Mouse (Mus musculus): ENCODE data around the gene Colca2. TPM values are rescaled to one million over a fixed set of nuclear protein-coding genes. Genes with fewer than 3 reads are reported as not detected.

Gene Colca2
- polyA plus RNA-seq, 1 experiment from 2014 or later, result 1.6 TPM

DNA sequence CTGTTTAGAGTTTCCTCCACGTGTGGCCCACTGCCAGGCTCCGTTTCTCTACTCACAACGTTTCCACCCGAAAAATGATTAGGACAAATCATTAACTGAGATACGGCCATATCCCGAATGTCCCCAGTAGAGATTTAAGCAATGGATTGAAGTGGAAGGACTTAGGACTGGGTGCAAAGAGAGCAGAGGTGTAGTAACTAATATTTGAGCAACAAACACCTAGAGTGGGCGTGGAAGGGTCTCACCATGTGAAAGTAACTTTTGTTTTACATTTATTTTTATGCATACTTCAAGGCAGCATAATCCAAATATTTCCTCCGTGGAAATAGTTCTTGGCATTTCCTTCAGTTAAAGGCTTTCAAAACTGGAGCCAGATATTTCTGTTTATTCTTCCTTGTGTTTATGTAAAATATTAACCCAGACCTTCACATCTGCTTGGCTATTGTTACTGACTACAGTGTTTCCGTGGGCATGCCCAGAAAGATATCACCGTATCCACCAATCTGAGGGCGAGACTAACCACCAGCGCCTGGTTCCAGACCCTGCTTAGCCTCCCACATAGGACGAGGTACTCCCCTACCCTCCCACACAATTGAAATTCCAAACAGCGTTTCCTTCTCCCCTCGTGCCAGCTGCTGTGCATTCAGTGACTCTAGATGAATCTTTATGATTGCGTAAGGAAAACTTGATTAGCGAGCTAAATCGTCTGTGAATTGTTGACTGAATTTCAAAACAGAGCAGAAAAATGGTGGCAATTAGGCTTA is 34.4 kb upstream of the Colca2 start:
- ATAC-seq (ENCODE audit: low FRiP score), result no peak
- DNase-seq (ENCODE audit: low spot score), result no peak
- Histone ChIP-seq H3K27me3 (ENCODE audit: control insufficient read depth, insufficient read depth, low read length) (no peaks in the 10 kb centered on the region), H3K9me3 (ENCODE audit: control insufficient read depth, low read length) (no peaks in the 10 kb centered on the region), H3K4me3 (ENCODE audit: low read depth, low read length) (no peak overlapping the region), H3K9ac (ENCODE audit: low read depth, low read length) (no peak overlapping the region), H3K4me1 (replicated peaks; ENCODE audit: control insufficient read depth, insufficient read depth, low read length) (no peaks in the 10 kb centered on the region), H3K36me3 (ENCODE audit: control insufficient read depth, insufficient read depth, low read length) (no peaks in the 10 kb centered on the region), H3K27ac (ENCODE audit: low read depth, low read length) (no peak overlapping the region), H3K4me2 (replicated peaks; ENCODE audit: low read depth, low read length) (no peak overlapping the region)
- 75% methylated on average over 18 of the region's 18 CpGs for WGBS

DNA sequence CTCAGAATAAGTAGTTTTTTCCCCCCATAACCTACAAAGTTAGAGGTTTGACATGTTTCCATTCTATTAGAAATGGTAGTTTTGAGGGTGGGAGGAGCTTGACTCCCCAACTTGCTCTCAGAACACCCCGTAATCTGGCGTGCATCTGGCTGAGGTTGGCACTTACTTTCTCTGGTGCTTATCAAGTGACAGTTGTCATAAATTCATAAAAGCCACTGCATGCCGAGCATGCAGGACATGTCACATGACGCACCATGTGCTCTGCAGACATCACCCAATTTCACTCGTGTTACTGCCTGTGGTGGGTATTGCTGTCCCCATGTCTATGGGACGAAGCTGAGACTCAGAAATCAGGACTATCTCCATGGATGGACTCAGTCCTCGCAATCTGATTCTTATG is 32.1 kb upstream of the Colca2 start:
- H3K4me3 ChIP-seq (ENCODE audit: low read depth, low read length), result no peak overlapping the region
- WGBS, result 86% methylated on average over 7 of the region's 7 CpGs
- H3K36me3 ChIP-seq (ENCODE audit: control insufficient read depth, insufficient read depth, low read length), result no peaks in the 10 kb centered on the region

DNA sequence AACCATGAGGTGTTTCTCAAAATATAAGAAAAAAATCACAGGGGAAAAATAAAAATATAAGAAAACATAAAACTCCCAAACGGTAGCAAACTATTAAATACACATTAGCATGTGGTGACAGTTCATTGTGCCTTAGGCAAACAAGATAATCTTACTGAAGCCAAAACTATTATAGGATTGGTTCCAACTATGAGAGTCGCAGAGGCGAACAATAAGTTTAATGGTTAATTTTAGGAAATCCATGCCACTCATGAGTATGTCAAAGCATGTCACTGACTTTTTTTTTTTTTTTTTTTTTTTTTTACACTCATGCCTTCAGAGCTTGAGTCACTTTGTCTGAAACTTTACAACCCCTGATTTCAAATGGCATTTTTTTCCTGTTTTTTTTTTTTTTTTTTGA is 28.0 kb upstream of the Colca2 start:
- DNase-seq (ENCODE audit: low spot score) (no peak), ATAC-seq (ENCODE audit: low FRiP score) (no peak)
- 95% methylated on average over 3 of the region's 3 CpGs for WGBS
- H3K9ac ChIP-seq (ENCODE audit: low read depth, low read length), result no peak overlapping the region
- H3K4me2 ChIP-seq (replicated peaks; ENCODE audit: low read depth, low read length), result no peak overlapping the region
- no peaks in the 10 kb centered on the region for H3K27me3 ChIP-seq (ENCODE audit: control insufficient read depth, insufficient read depth, low read length)
- no peak overlapping the region for H3K4me3 ChIP-seq (ENCODE audit: low read depth, low read length)
- no peaks in the 10 kb centered on the region for H3K4me1 ChIP-seq (replicated peaks; ENCODE audit: control insufficient read depth, insufficient read depth, low read length)
- H3K27ac ChIP-seq (ENCODE audit: low read depth, low read length), result no peak overlapping the region
- H3K36me3 ChIP-seq (ENCODE audit: control insufficient read depth, insufficient read depth, low read length), result no peaks in the 10 kb centered on the region
- no peaks in the 10 kb centered on the region for H3K9me3 ChIP-seq (ENCODE audit: control insufficient read depth, low read length)

More for the DNA sequence above, 32.1 kb upstream of the Colca2 start:
- no peak overlapping the region for H3K4me2 ChIP-seq (replicated peaks; ENCODE audit: low read depth, low read length)
- H3K4me1 ChIP-seq (replicated peaks; ENCODE audit: control insufficient read depth, insufficient read depth, low read length), result no peaks in the 10 kb centered on the region
- H3K9me3 ChIP-seq (ENCODE audit: control insufficient read depth, low read length), result no peaks in the 10 kb centered on the region
- H3K27me3 ChIP-seq (ENCODE audit: control insufficient read depth, insufficient read depth, low read length), result no peaks in the 10 kb centered on the region
- no peak overlapping the region for H3K27ac ChIP-seq (ENCODE audit: low read depth, low read length)
- no peak overlapping the region for H3K9ac ChIP-seq (ENCODE audit: low read depth, low read length)
- no peak for DNase-seq (ENCODE audit: low spot score)
- no peak for ATAC-seq (ENCODE audit: low FRiP score)

DNA sequence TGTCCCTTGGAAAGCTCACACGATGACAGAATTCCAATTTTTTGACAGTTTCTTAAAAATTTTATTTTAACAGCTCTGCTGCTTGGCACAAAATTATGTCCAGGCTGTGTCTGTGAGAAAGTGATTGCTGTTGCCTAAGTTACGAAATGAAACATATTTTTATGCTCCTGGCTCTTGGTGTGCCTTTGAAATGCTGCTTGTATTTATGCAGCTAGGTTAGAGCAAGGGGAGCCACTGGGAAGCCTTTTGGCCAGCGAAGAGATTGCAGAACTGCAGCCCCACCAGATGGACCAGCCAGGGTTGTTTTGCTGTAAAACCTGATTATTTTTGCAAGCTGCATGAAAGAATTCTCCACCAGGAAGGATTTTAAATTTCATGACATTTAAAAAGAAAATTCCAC is 26.8 kb upstream of the Colca2 start:
- Histone ChIP-seq H3K27me3 (ENCODE audit: control insufficient read depth, insufficient read depth, low read length) (no peaks in the 10 kb centered on the region), H3K4me2 (replicated peaks; ENCODE audit: low read depth, low read length) (no peak overlapping the region), H3K4me1 (replicated peaks; ENCODE audit: control insufficient read depth, insufficient read depth, low read length) (no peaks in the 10 kb centered on the region), H3K9ac (ENCODE audit: low read depth, low read length) (no peak overlapping the region), H3K9me3 (ENCODE audit: control insufficient read depth, low read length) (no peaks in the 10 kb centered on the region), H3K27ac (ENCODE audit: low read depth, low read length) (no peak overlapping the region), H3K36me3 (ENCODE audit: control insufficient read depth, insufficient read depth, low read length) (no peaks in the 10 kb centered on the region), H3K4me3 (ENCODE audit: low read depth, low read length) (no peak overlapping the region)
- 83% methylated on average over 3 of the region's 3 CpGs for WGBS
- ATAC-seq (ENCODE audit: low FRiP score), result no peak
- DNase-seq (ENCODE audit: low spot score), result no peak

DNA sequence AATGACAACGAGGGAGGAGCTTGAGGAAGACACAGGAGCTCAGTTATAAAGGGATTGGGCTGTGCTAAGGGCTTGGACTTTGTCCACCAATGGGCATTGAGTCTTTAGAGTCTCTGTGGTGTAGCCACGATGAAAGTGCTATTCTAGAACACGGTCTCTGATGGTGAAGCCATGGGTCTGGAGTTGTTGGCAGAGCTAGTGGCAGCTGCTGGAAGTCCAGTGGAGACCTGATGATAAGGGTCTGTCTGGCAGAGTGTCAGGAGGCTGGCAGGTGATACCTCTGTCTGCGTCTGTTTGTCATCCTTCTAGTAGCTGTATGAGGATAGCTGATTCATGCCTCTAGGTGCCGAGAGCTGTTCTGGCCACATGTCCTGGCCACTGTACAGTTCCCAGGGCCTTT is 25.6 kb upstream of the Colca2 start:
- 86% methylated on average over 5 of the region's 5 CpGs for whole genome bisulfite sequencing
- no peaks in the 10 kb centered on the region for H3K27me3 ChIP-seq (ENCODE audit: control insufficient read depth, insufficient read depth, low read length)
- no peak overlapping the region for H3K9ac ChIP-seq (ENCODE audit: low read depth, low read length)
- DNase-seq (ENCODE audit: low spot score) (no peak), ATAC-seq (ENCODE audit: low FRiP score) (no peak)
- H3K4me3 ChIP-seq (ENCODE audit: low read depth, low read length), result no peak overlapping the region
- H3K27ac ChIP-seq (ENCODE audit: low read depth, low read length), result no peak overlapping the region
- H3K4me2 ChIP-seq (replicated peaks; ENCODE audit: low read depth, low read length), result no peak overlapping the region
- no peaks in the 10 kb centered on the region for H3K9me3 ChIP-seq (ENCODE audit: control insufficient read depth, low read length)
- no peaks in the 10 kb centered on the region for H3K4me1 ChIP-seq (replicated peaks; ENCODE audit: control insufficient read depth, insufficient read depth, low read length)
- no peaks in the 10 kb centered on the region for H3K36me3 ChIP-seq (ENCODE audit: control insufficient read depth, insufficient read depth, low read length)

DNA sequence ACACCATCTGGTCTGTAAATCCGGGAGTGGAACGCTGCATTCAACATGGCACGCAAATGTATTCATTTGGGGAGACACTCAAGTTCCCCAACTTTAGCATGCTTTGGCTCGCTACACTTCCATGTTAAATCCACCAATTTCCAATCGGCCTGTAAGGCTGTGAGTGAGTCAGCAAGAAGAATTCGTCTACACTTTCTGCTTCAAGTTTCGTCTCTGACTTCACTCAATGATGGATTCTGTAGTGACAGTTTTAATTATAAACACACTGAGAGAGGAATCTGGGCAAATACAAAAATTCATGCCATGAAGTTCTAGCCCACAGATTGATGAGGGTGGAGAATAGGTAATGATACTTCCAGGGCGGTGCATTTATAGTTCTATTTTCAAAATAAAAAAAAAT is 15.2 kb upstream of the Colca2 start:
- Histone ChIP-seq H3K9ac (ENCODE audit: low read depth, low read length) (no peak overlapping the region), H3K36me3 (ENCODE audit: control insufficient read depth, insufficient read depth, low read length) (no peaks in the 10 kb centered on the region), H3K9me3 (ENCODE audit: control insufficient read depth, low read length) (no peaks in the 10 kb centered on the region), H3K4me3 (ENCODE audit: low read depth, low read length) (no peak overlapping the region), H3K27me3 (ENCODE audit: control insufficient read depth, insufficient read depth, low read length) (no peaks in the 10 kb centered on the region), H3K27ac (ENCODE audit: low read depth, low read length) (no peak overlapping the region), H3K4me1 (replicated peaks; ENCODE audit: control insufficient read depth, insufficient read depth, low read length) (no peaks in the 10 kb centered on the region), H3K4me2 (replicated peaks; ENCODE audit: low read depth, low read length) (no peak overlapping the region)
- DNase-seq (ENCODE audit: low spot score) (no peak), ATAC-seq (ENCODE audit: low FRiP score) (no peak)
- 78% methylated on average over 8 of the region's 8 CpGs for WGBS

DNA sequence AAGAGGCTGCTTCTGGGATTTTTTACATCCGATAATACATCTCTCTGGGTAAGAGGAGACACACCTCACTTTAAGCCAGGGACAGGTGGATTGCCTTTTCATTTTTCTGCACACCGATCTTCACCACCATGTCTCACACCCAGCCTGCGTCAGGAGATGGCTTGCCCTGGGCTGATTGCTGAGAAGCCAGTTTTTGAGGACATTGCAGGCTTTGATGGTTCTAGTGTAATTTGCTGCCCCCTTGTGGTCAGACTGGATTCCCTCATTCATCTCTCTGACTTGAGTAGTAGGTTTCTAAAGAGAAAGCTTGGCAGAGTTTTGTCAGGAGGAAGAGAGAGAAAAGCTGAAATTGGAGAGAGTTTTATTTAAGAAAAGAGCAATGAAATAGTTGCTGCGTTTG is 14.3 kb upstream of the Colca2 start:
- Histone ChIP-seq H3K9ac (ENCODE audit: low read depth, low read length) (no peak overlapping the region), H3K27me3 (ENCODE audit: control insufficient read depth, insufficient read depth, low read length) (no peaks in the 10 kb centered on the region), H3K9me3 (ENCODE audit: control insufficient read depth, low read length) (no peaks in the 10 kb centered on the region), H3K4me3 (ENCODE audit: low read depth, low read length) (no peak overlapping the region), H3K36me3 (ENCODE audit: control insufficient read depth, insufficient read depth, low read length) (no peaks in the 10 kb centered on the region), H3K4me2 (replicated peaks; ENCODE audit: low read depth, low read length) (no peak overlapping the region), H3K27ac (ENCODE audit: low read depth, low read length) (no peak overlapping the region), H3K4me1 (replicated peaks; ENCODE audit: control insufficient read depth, insufficient read depth, low read length) (no peaks in the 10 kb centered on the region)
- DNase-seq (ENCODE audit: low spot score), result peak; percentile 91
- 36% methylated on average over 4 of the region's 4 CpGs for whole genome bisulfite sequencing
- 0 out of 2 replicates have a peak, but pooled peaks have one; percentile 47 for ATAC-seq (ENCODE audit: low FRiP score)

DNA sequence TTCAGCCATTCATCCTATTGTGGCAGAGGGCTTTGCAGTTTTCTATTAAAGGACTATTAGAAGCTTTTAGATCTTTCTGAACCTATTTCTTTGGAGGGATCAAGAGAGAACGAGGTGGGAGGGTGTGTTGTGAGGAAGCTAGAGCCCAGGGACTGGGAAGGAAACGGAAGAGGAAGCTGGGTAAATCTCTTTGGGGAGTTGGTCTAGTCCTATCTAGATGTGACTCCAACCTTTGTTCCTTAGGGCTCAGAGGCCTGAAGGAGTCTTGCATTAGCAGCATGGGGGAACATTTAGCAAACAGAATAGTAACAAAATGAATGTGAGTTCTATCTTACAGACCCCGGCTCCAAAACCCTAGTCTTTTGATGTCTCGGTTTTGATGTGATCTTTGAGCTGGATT is 12.6 kb upstream of the Colca2 start:
- Histone ChIP-seq H3K9ac (ENCODE audit: low read depth, low read length) (no peak overlapping the region), H3K36me3 (ENCODE audit: control insufficient read depth, insufficient read depth, low read length) (no peaks in the 10 kb centered on the region), H3K27me3 (ENCODE audit: control insufficient read depth, insufficient read depth, low read length) (no peaks in the 10 kb centered on the region), H3K4me1 (replicated peaks; ENCODE audit: control insufficient read depth, insufficient read depth, low read length) (no peaks in the 10 kb centered on the region), H3K4me2 (replicated peaks; ENCODE audit: low read depth, low read length) (no peak overlapping the region), H3K9me3 (ENCODE audit: control insufficient read depth, low read length) (no peaks in the 10 kb centered on the region), H3K4me3 (ENCODE audit: low read depth, low read length) (no peak overlapping the region), H3K27ac (ENCODE audit: low read depth, low read length) (no peak overlapping the region)
- DNase-seq (ENCODE audit: low spot score), result no peak
- no peak for ATAC-seq (ENCODE audit: low FRiP score)
- WGBS, result 81% methylated on average over 4 of the region's 4 CpGs

DNA sequence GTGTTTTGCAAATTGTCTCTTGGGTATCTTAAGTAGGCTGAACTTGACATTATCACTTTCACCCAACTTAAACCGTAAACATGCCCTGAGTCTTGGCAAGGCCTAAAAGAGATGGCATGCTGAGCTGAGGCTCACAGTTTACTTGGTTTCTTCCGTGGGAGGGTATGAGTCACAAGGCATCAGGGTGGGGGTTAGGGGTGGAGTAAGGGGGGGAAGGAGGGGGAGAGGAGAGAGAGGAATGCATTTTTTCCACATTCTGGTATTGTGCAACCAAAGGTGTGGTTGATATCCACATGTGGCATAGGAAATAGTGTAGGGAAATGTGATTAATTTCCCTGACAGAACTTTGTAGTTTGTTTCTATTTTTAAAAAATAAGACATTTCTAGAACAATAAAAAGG is 7.7 kb upstream of the Colca2 start:
- H3K36me3 ChIP-seq (ENCODE audit: control insufficient read depth, insufficient read depth, low read length), result no peaks in the 10 kb centered on the region
- no peak for ATAC-seq (ENCODE audit: low FRiP score)
- H3K27me3 ChIP-seq (ENCODE audit: control insufficient read depth, insufficient read depth, low read length), result no peaks in the 10 kb centered on the region
- H3K4me2 ChIP-seq (replicated peaks; ENCODE audit: low read depth, low read length), result no peak overlapping the region
- no peaks in the 10 kb centered on the region for H3K4me1 ChIP-seq (replicated peaks; ENCODE audit: control insufficient read depth, insufficient read depth, low read length)
- H3K4me3 ChIP-seq (ENCODE audit: low read depth, low read length), result no peak overlapping the region
- H3K9me3 ChIP-seq (ENCODE audit: control insufficient read depth, low read length), result no peaks in the 10 kb centered on the region
- no peak overlapping the region for H3K9ac ChIP-seq (ENCODE audit: low read depth, low read length)
- DNase-seq (ENCODE audit: low spot score), result no peak
- H3K27ac ChIP-seq (ENCODE audit: low read depth, low read length), result no peak overlapping the region
- WGBS, result 58% methylated on average over 2 of the region's 2 CpGs
